ENCODE assay signal across 19 mouse cellular contexts in genomic region chr1:18961464-18961863, GRCm38 (mm10).
DNase-seq lines count a peak whose midpoint lies in the region; ATAC-seq lines count a peak whose summit lies in the region.
"Had no signal": no experiment of that assay in that cellular context is flagged by ENCODE, and none has a peak within 500 bp of the region (broad histone marks: within the 10 kb centered on the region; RNA-seq: fewer than 3 reads in every experiment).

No protein-coding gene starts in this region.

- no peaks in the 10 kb centered on the region for H3K27me3 ChIP-seq in heart, embryonic 11.5 days (ENCODE audit: control insufficient read depth, insufficient read depth, low read length)
- no peaks in the 10 kb centered on the region for H3K27me3 ChIP-seq in midbrain, embryonic 13.5 days
- H3K27me3 ChIP-seq in midbrain, embryonic 10.5 days (ENCODE audit: low read depth, poor library complexity, severe bottlenecking), result no peaks in the 10 kb centered on the region
- H3K27me3 ChIP-seq: Patski; stomach, embryonic 15.5 days had no signal

- WGBS in heart, embryonic 11.5 days (ENCODE audit: insufficient replicate concordance), result 24% methylated on average over 9 of the region's 9 CpGs
- 70% methylated on average over 9 of the region's 9 CpGs for WGBS in midbrain, embryonic 13.5 days
- 81% methylated on average over 9 of the region's 9 CpGs for WGBS in midbrain, embryonic 10.5 days

- H3K36me3 ChIP-seq in heart, embryonic 11.5 days (ENCODE audit: control insufficient read depth, insufficient read depth, low read length), result no peaks in the 10 kb centered on the region
- H3K36me3 ChIP-seq in midbrain, embryonic 13.5 days, result no peaks in the 10 kb centered on the region
- H3K36me3 ChIP-seq in midbrain, embryonic 10.5 days, result no peaks in the 10 kb centered on the region
- H3K36me3 ChIP-seq: stomach, embryonic 15.5 days had no signal

- no peak for DNase-seq in heart, adult 9 months (ENCODE audit: low spot score in 2 of 2)
- DNase-seq in midbrain, embryonic 10.5 days (ENCODE audit: low spot score), result no peak
- peak; percentile 20 for DNase-seq in heart, postnatal 4 days
- no peak for DNase-seq in left cerebral cortex, postnatal 36 days (ENCODE audit: low spot score in 2 of 2)
- DNase-seq in ovary, postnatal 14 days (ENCODE audit: low spot score), result no peak
- DNase-seq: adrenal gland, postnatal 36 days; cerebellum, adult 9-11 months; embryo, embryonic 11 days; kidney, adult 2 months; kidney, postnatal 36 days; layer of hippocampus, adult 9-11 months; liver, postnatal 0 days; spleen, adult 18-20 months; thymus, adult 2 months had no signal

- H3K4me3 ChIP-seq in heart, embryonic 11.5 days (ENCODE audit: low read depth, low read length), result no peak overlapping the region
- no peak overlapping the region for H3K4me3 ChIP-seq in midbrain, embryonic 13.5 days (replicated peaks)
- H3K4me3 ChIP-seq in midbrain, embryonic 10.5 days, result no peak overlapping the region
- H3K4me3 ChIP-seq: stomach, embryonic 15.5 days had no signal

- intact Hi-C loops in left cerebral cortex, postnatal 36 days (cut with DNase I), result no loop called here

- H3K27ac ChIP-seq in heart, embryonic 11.5 days (ENCODE audit: low read depth, low read length), result no peak overlapping the region
- no peak overlapping the region for H3K27ac ChIP-seq in midbrain, embryonic 13.5 days
- no peak overlapping the region for H3K27ac ChIP-seq in midbrain, embryonic 10.5 days (replicated peaks)
- H3K27ac ChIP-seq: stomach, embryonic 15.5 days had no signal

- no peaks in the 10 kb centered on the region for H3K4me1 ChIP-seq in heart, embryonic 11.5 days (ENCODE audit: control insufficient read depth, insufficient read depth, low read length)
- no peaks in the 10 kb centered on the region for H3K4me1 ChIP-seq in midbrain, embryonic 13.5 days (replicated peaks)
- H3K4me1 ChIP-seq in midbrain, embryonic 10.5 days, result no peaks in the 10 kb centered on the region
- H3K4me1 ChIP-seq: stomach, embryonic 15.5 days had no signal

- H3K4me2 ChIP-seq in heart, embryonic 11.5 days, result no peak overlapping the region
- no peak overlapping the region for H3K4me2 ChIP-seq in midbrain, embryonic 13.5 days (replicated peaks)
- H3K4me2 ChIP-seq: stomach, embryonic 15.5 days had no signal

- H3K9ac ChIP-seq in heart, embryonic 11.5 days (ENCODE audit: low read depth, low read length), result no peak overlapping the region
- no peak overlapping the region for H3K9ac ChIP-seq in midbrain, embryonic 13.5 days (replicated peaks)
- H3K9ac ChIP-seq: liver, postnatal 0 days; stomach, embryonic 15.5 days had no signal

- H3K9me3 ChIP-seq in heart, embryonic 11.5 days (replicated peaks; ENCODE audit: control insufficient read depth, low read length), result no peaks in the 10 kb centered on the region
- H3K9me3 ChIP-seq in midbrain, embryonic 13.5 days, result no peaks in the 10 kb centered on the region
- no peaks in the 10 kb centered on the region for H3K9me3 ChIP-seq in midbrain, embryonic 10.5 days (replicated peaks)
- H3K9me3 ChIP-seq: stomach, embryonic 15.5 days had no signal

- ATAC-seq in heart, embryonic 11.5 days (replicated peaks; ENCODE audit: insufficient number of reproducible peaks, low FRiP score, low TSS enrichment), result peak; percentile 67
- peak; percentile 56 for ATAC-seq in midbrain, embryonic 13.5 days
- ATAC-seq: forebrain, embryonic 14.5 days; liver, postnatal 0 days; Patski had no signal
